Mouse (Mus musculus): ENCODE data around the gene Wdr17. TPM values are rescaled to one million over a fixed set of nuclear protein-coding genes. Genes with fewer than 3 reads are reported as not detected.

Gene Wdr17
- 0.35 and 1.0 TPM in 2 replicates for polyA plus RNA-seq (2015; fragmentation: Nextera tagmentation; extraction: Ambion mirVana)

- Histone ChIP-seq H3K36me3 (no peaks in the 10 kb centered on the region), H3K27ac (no peak within 1 kb of the TSS), H3K4me2 (no peak within 1 kb of the TSS), H3K4me1 (no peaks in the 10 kb centered on the region), H3K27me3 (no peaks in the 10 kb centered on the region), H3K4me3 (no peak within 1 kb of the TSS), H3K9ac (no peak within 1 kb of the TSS), H3K9me3 (no peaks in the 10 kb centered on the region)
- 82% methylated on average over 9 of the region's 9 CpGs for WGBS
- no peak for ATAC-seq (ENCODE audit: insufficient number of reproducible peaks, low FRiP score, low TSS enrichment, low read depth)
Observed at GRCm38 (mm10) chr8:54886987-54887785, at the start of gene Wdr17. TSS of gene Wdr17 (minus strand) at chr8:54887184.

- Histone ChIP-seq H3K4me1 (no peaks in the 10 kb centered on the region), H3K9ac (no peak overlapping the region), H3K4me3 (no peak overlapping the region), H3K9me3 (no peaks in the 10 kb centered on the region), H3K27me3 (no peaks in the 10 kb centered on the region), H3K36me3 (no peaks in the 10 kb centered on the region), H3K27ac (no peak overlapping the region), H3K4me2 (no peak overlapping the region)
- ATAC-seq (ENCODE audit: insufficient number of reproducible peaks, low FRiP score, low TSS enrichment, low read depth) = no peak
- WGBS = 54% methylated on average over 2 of the region's 2 CpGs
Observed at GRCm38 (mm10) chr8:54932306-54932705, 45.3 kb upstream of the Wdr17 start.

- Histone ChIP-seq H3K9ac (no peak overlapping the region), H3K9me3 (no peaks in the 10 kb centered on the region), H3K27ac (no peak overlapping the region), H3K27me3 (no peaks in the 10 kb centered on the region), H3K4me3 (no peak overlapping the region), H3K4me1 (no peaks in the 10 kb centered on the region), H3K4me2 (no peak overlapping the region), H3K36me3 (no peaks in the 10 kb centered on the region)
- ATAC-seq (ENCODE audit: insufficient number of reproducible peaks, low FRiP score, low TSS enrichment, low read depth) = no peak
- WGBS = 78% methylated on average over 3 of the region's 3 CpGs
Observed at GRCm38 (mm10) chr8:54924936-54925335, 38.0 kb upstream of the Wdr17 start.

GRCm38 (mm10) chr8:54922160-54922855 is 35.3 kb upstream of the Wdr17 start:
- 58% methylated on average over 2 of the region's 2 CpGs for WGBS
- H3K4me3 ChIP-seq = no peak overlapping the region
- no peak overlapping the region for H3K4me2 ChIP-seq
- no peak overlapping the region for H3K9ac ChIP-seq
- no peak for ATAC-seq (ENCODE audit: insufficient number of reproducible peaks, low FRiP score, low TSS enrichment, low read depth)
- no peaks in the 10 kb centered on the region for H3K27me3 ChIP-seq
- H3K4me1 ChIP-seq = no peaks in the 10 kb centered on the region
- H3K36me3 ChIP-seq = no peaks in the 10 kb centered on the region
- no peaks in the 10 kb centered on the region for H3K9me3 ChIP-seq
- no peak overlapping the region for H3K27ac ChIP-seq

- Histone ChIP-seq H3K9me3 (no peaks in the 10 kb centered on the region), H3K4me3 (no peak overlapping the region), H3K4me1 (no peaks in the 10 kb centered on the region), H3K9ac (no peak overlapping the region), H3K27me3 (no peaks in the 10 kb centered on the region), H3K27ac (no peak overlapping the region), H3K4me2 (no peak overlapping the region), H3K36me3 (no peaks in the 10 kb centered on the region)
- no peak for ATAC-seq (ENCODE audit: insufficient number of reproducible peaks, low FRiP score, low TSS enrichment, low read depth)
- 57% methylated on average over 9 of the region's 9 CpGs for WGBS
Observed at GRCm38 (mm10) chr8:54917710-54918109, 30.7 kb upstream of the Wdr17 start.

- Histone ChIP-seq H3K9me3 (no peaks in the 10 kb centered on the region), H3K36me3 (no peaks in the 10 kb centered on the region), H3K27ac (no peak overlapping the region), H3K4me2 (no peak overlapping the region), H3K4me1 (no peaks in the 10 kb centered on the region), H3K9ac (no peak overlapping the region), H3K27me3 (no peaks in the 10 kb centered on the region), H3K4me3 (no peak overlapping the region)
- ATAC-seq (ENCODE audit: insufficient number of reproducible peaks, low FRiP score, low TSS enrichment, low read depth) = no peak
- 87% methylated on average over 2 of the region's 2 CpGs for WGBS
Observed at GRCm38 (mm10) chr8:54912891-54913290, 25.9 kb upstream of the Wdr17 start.

- Histone ChIP-seq H3K4me2 (no peak overlapping the region), H3K9me3 (no peaks in the 10 kb centered on the region), H3K27me3 (no peaks in the 10 kb centered on the region), H3K36me3 (no peaks in the 10 kb centered on the region), H3K4me1 (no peaks in the 10 kb centered on the region), H3K4me3 (no peak overlapping the region), H3K9ac (no peak overlapping the region), H3K27ac (no peak overlapping the region)
- no peak for ATAC-seq (ENCODE audit: insufficient number of reproducible peaks, low FRiP score, low TSS enrichment, low read depth)
- 70% methylated on average over 2 of the region's 2 CpGs for WGBS
Observed at GRCm38 (mm10) chr8:54899444-54899843, 12.5 kb upstream of the Wdr17 start.

- no peak overlapping the region for H3K4me2 ChIP-seq
- H3K4me1 ChIP-seq = no peaks in the 10 kb centered on the region
- no peak overlapping the region for H3K4me3 ChIP-seq
- H3K27me3 ChIP-seq = no peaks in the 10 kb centered on the region
- 64% methylated on average over 2 of the region's 2 CpGs for WGBS
- H3K9ac ChIP-seq = no peak overlapping the region
- no peaks in the 10 kb centered on the region for H3K9me3 ChIP-seq
- no peak for ATAC-seq (ENCODE audit: insufficient number of reproducible peaks, low FRiP score, low TSS enrichment, low read depth)
- H3K27ac ChIP-seq = no peak overlapping the region
- H3K36me3 ChIP-seq = no peaks in the 10 kb centered on the region
Observed at GRCm38 (mm10) chr8:54894637-54895322, 7.8 kb upstream of the Wdr17 start.

GRCm38 (mm10) chr8:54894180-54894579 is 7.2 kb upstream of the Wdr17 start:
- Histone ChIP-seq H3K4me2 (no peak overlapping the region), H3K4me3 (no peak overlapping the region), H3K9me3 (no peaks in the 10 kb centered on the region), H3K9ac (no peak overlapping the region), H3K27me3 (no peaks in the 10 kb centered on the region), H3K36me3 (no peaks in the 10 kb centered on the region), H3K27ac (no peak overlapping the region), H3K4me1 (no peaks in the 10 kb centered on the region)
- 81% methylated on average over 1 of the region's 1 CpGs for WGBS
- no peak for ATAC-seq (ENCODE audit: insufficient number of reproducible peaks, low FRiP score, low TSS enrichment, low read depth)

GRCm38 (mm10) chr8:54886560-54886959 is 424 bp downstream of the Wdr17 start:
- H3K9me3 ChIP-seq = no peaks in the 10 kb centered on the region
- H3K9ac ChIP-seq = no peak overlapping the region
- no peak overlapping the region for H3K4me3 ChIP-seq
- no peak for ATAC-seq (ENCODE audit: insufficient number of reproducible peaks, low FRiP score, low TSS enrichment, low read depth)
- H3K4me1 ChIP-seq = no peaks in the 10 kb centered on the region
- H3K36me3 ChIP-seq = no peaks in the 10 kb centered on the region
- H3K4me2 ChIP-seq = no peak overlapping the region
- no peak overlapping the region for H3K27ac ChIP-seq
- 79% methylated on average over 4 of the region's 4 CpGs for WGBS
- H3K27me3 ChIP-seq = no peaks in the 10 kb centered on the region

- no peak for ATAC-seq (ENCODE audit: insufficient number of reproducible peaks, low FRiP score, low TSS enrichment, low read depth)
- Histone ChIP-seq H3K36me3 (no peaks in the 10 kb centered on the region), H3K9me3 (no peaks in the 10 kb centered on the region), H3K27me3 (no peaks in the 10 kb centered on the region), H3K9ac (no peak overlapping the region), H3K4me3 (no peak overlapping the region), H3K27ac (no peak overlapping the region), H3K4me2 (no peak overlapping the region), H3K4me1 (no peaks in the 10 kb centered on the region)
- 76% methylated on average over 4 of the region's 4 CpGs for WGBS
Observed at GRCm38 (mm10) chr8:54876458-54876857, 10.5 kb downstream of the Wdr17 start.

GRCm38 (mm10) chr8:54864761-54865064 is 22.3 kb downstream of the Wdr17 start:
- H3K4me2 ChIP-seq = no peak overlapping the region

More at GRCm38 (mm10) chr8:54864761-54865064, 22.3 kb downstream of the Wdr17 start:
- no peaks in the 10 kb centered on the region for H3K27me3 ChIP-seq
- H3K9ac ChIP-seq = no peak overlapping the region
- H3K36me3 ChIP-seq = no peaks in the 10 kb centered on the region
- no peaks in the 10 kb centered on the region for H3K9me3 ChIP-seq
- no peak overlapping the region for H3K4me3 ChIP-seq
- ATAC-seq (ENCODE audit: insufficient number of reproducible peaks, low FRiP score, low TSS enrichment, low read depth) = no peak
- WGBS = 62% methylated on average over 1 of the region's 1 CpGs
- no peak overlapping the region for H3K27ac ChIP-seq
- H3K4me1 ChIP-seq = no peaks in the 10 kb centered on the region

Measured in limb, embryonic 15.5 days (tissue).